8 mouse cellular contexts compared by ENCODE assay signal in the genomic region with DNA sequence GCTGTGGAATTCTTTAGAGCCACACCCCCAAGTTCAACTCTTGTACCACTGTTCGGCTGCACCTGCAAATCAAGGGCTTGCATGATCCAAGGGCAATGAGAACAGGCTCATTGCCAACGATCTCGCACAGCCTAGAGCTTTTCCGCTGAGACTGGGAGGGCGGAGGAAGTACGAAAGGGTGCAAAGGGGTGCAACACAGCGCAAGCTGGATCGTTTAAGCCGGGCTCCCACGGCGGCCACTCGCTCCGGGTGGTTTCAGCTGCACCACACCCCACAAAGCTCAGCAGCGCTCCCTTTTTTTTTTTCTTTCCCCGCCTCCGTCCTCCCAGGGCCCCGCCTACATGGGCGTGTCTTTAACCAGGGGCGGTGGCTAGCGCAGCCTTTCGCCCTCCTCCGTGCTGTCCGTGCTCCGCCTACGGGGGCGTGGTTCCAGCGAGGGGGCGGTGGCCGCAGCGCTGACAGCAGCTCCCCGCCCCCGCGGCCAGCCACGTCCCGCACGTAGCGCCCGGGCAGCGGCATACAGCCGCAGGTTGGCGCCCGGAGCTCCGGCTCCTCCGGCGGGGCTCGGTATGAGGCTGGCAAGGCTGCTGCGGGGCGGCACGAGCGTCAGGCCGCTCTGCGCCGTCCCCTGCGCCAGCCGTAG. TPM values are rescaled to one million over a fixed set of nuclear protein-coding genes. Genes with fewer than 3 reads are reported as not detected.
DNase-seq lines count a peak whose midpoint lies in the region; ATAC-seq and TF ChIP-seq lines count a peak whose summit lies in the region.

A gene (plus strand): TSS at position 424 of the 643 bp plus-strand sequence.

- DNase-seq in G1E (ENCODE audit: low spot score), result peak; percentile 88
- peak; percentile 98 to 99 for DNase-seq in cerebellum, adult 18-20 months
- peak; percentile 99 for DNase-seq in heart, postnatal 36 days
- DNase-seq in layer of hippocampus, adult 2 months (ENCODE audit: low spot score in 2 of 2), result peak; percentile 98
- peak; percentile 99 for DNase-seq in lung, embryonic 14.5 days
- peak; percentile 100 for DNase-seq in thymus, adult 2 months

- H3K4me3 ChIP-seq in G1E (ENCODE audit: low read depth, low read length), result peak within 1 kb of the TSS; percentile 87
- H3K4me3 ChIP-seq in forebrain, embryonic 16.5 days (replicated peaks; ENCODE audit: low read length), result peak within 1 kb of the TSS; percentile 83
- peak within 1 kb of the TSS; percentile 93 for H3K4me3 ChIP-seq in layer of hippocampus, adult 2 months
- H3K4me3 ChIP-seq in lung, embryonic 14.5 days (ENCODE audit: low read depth, low read length), result peak within 1 kb of the TSS; percentile 78
- H3K4me3 ChIP-seq in olfactory bulb, adult 2 months (ENCODE audit: insufficient read depth, low read depth, low read length), result peak within 1 kb of the TSS; percentile 69
- peak within 1 kb of the TSS; percentile 78 for H3K4me3 ChIP-seq in thymus, adult 2 months (ENCODE audit: control insufficient read depth, insufficient read depth, low read length)

- H3K36me3 ChIP-seq in G1E (replicated peaks), result peaks cover 15% of the 10 kb centered on the region
- no peaks in the 10 kb centered on the region for H3K36me3 ChIP-seq in forebrain, embryonic 16.5 days (ENCODE audit: control insufficient read depth, insufficient read depth)
- H3K36me3 ChIP-seq in lung, embryonic 14.5 days (ENCODE audit: insufficient read depth), result 0 out of 2 replicates have a peak, but pooled peaks cover 3% of the 10 kb centered on the region
- peaks cover 2% of the 10 kb centered on the region; the same call in 1 of the 2 replicates for H3K36me3 ChIP-seq in thymus, adult 2 months (ENCODE audit: control insufficient read depth, insufficient read depth, low read length)

- H3K9ac ChIP-seq in forebrain, embryonic 16.5 days (replicated peaks; ENCODE audit: low read depth, low read length), result peak within 1 kb of the TSS; percentile 73
- H3K9ac ChIP-seq in lung, embryonic 14.5 days, result peak within 1 kb of the TSS; percentile 81

- H3K4me2 ChIP-seq in forebrain, embryonic 16.5 days (ENCODE audit: low read length), result peak within 1 kb of the TSS; percentile 90
- peak within 1 kb of the TSS; percentile 94 for H3K4me2 ChIP-seq in lung, embryonic 14.5 days

- peak within 1 kb of the TSS; percentile 75 for H3K27ac ChIP-seq in forebrain, embryonic 16.5 days (ENCODE audit: low read length)
- peak within 1 kb of the TSS; percentile 96 for H3K27ac ChIP-seq in layer of hippocampus, adult 2 months
- H3K27ac ChIP-seq in lung, embryonic 14.5 days (ENCODE audit: low read depth), result peak within 1 kb of the TSS; percentile 96
- peak within 1 kb of the TSS; percentile 73 for H3K27ac ChIP-seq in olfactory bulb, adult 2 months (ENCODE audit: insufficient read depth, low read depth, low read length)
- H3K27ac ChIP-seq in thymus, adult 2 months (ENCODE audit: control insufficient read depth, insufficient read depth, low read length), result peak within 1 kb of the TSS; percentile 97

- H3K9me3 ChIP-seq in G1E (replicated peaks), result no peaks in the 10 kb centered on the region
- no peaks in the 10 kb centered on the region for H3K9me3 ChIP-seq in forebrain, embryonic 16.5 days (ENCODE audit: control insufficient read depth, low read length)
- H3K9me3 ChIP-seq in lung, embryonic 14.5 days (ENCODE audit: low read depth, low read length), result no peaks in the 10 kb centered on the region

- intact Hi-C loops in heart, postnatal 36 days (cut with DNase I), result no loop called here

- H3K4me1 ChIP-seq in G1E (ENCODE audit: insufficient read depth, low read depth, low read length), result peaks cover 48% of the 10 kb centered on the region
- peaks cover 11% of the 10 kb centered on the region for H3K4me1 ChIP-seq in forebrain, embryonic 16.5 days (replicated peaks; ENCODE audit: control insufficient read depth, insufficient read depth, low read length)
- 0 out of 2 replicates have a peak, but pooled peaks cover 2% of the 10 kb centered on the region for H3K4me1 ChIP-seq in lung, embryonic 14.5 days (ENCODE audit: insufficient read depth)
- H3K4me1 ChIP-seq in olfactory bulb, adult 2 months (ENCODE audit: control insufficient read depth, insufficient read depth, low read length), result peaks cover 11% of the 10 kb centered on the region
- peaks cover 22% of the 10 kb centered on the region for H3K4me1 ChIP-seq in thymus, adult 2 months (replicated peaks; ENCODE audit: control insufficient read depth, insufficient read depth, low read length)

- no peak for TF ChIP-seq CTCF in G1E (IDR thresholded peaks at IDR 0.05; ENCODE audit: low read depth, low read length)
- 0 out of 2 replicates have a peak, but pooled peaks have one; percentile 6 for TF ChIP-seq CTCF in layer of hippocampus, adult 2 months (conservative IDR thresholded peaks at IDR 0.05)
- TF ChIP-seq CTCF in lung, embryonic 14.5 days (IDR thresholded peaks at IDR 0.05; ENCODE audit: low read depth), result no peak
- TF ChIP-seq CTCF in olfactory bulb, adult 2 months (IDR thresholded peaks at IDR 0.05; ENCODE audit: insufficient read depth, low read depth, low read length), result no peak
- TF ChIP-seq CTCF in thymus, adult 2 months (IDR thresholded peaks at IDR 0.05; ENCODE audit: borderline replicate concordance, control insufficient read depth, extremely low read depth, insufficient read depth, low read length, poor library complexity), result 0 out of 2 replicates have a peak, but pooled peaks have one; percentile 17

- ATAC-seq in G1E (ENCODE audit: extremely low read depth, insufficient number of reproducible peaks, low FRiP score, poor library complexity, severe bottlenecking), result peak; percentile 87
- peak; percentile 96 for ATAC-seq in forebrain, embryonic 16.5 days
- ATAC-seq in lung, embryonic 14.5 days (ENCODE audit: insufficient read depth), result peak; percentile 95

- WGBS in forebrain, embryonic 16.5 days, result under 1% methylated on average over 54 of the region's 55 CpGs
- under 1% methylated on average over 55 of the region's 55 CpGs for WGBS in lung, embryonic 14.5 days
- WGBS in olfactory bulb, adult 2 months, result under 1% methylated on average over 53 of the region's 55 CpGs
- under 1% methylated on average over 54 of the region's 55 CpGs for WGBS in thymus, adult 2 months

- TF ChIP-seq POLR2A in olfactory bulb, adult 2 months (IDR thresholded peaks at IDR 0.05; ENCODE audit: insufficient read depth, low read depth, low read length), result peak; percentile 56; the same call in 1 of the 2 replicates
- TF ChIP-seq POLR2A in thymus, adult 2 months (IDR thresholded peaks at IDR 0.05; ENCODE audit: control insufficient read depth, extremely low read depth, insufficient read depth, low read length, poor library complexity), result peak; percentile 96

- no peaks in the 10 kb centered on the region for H3K27me3 ChIP-seq in G1E (ENCODE audit: insufficient read depth, low read length)
- no peaks in the 10 kb centered on the region; the same call in 1 of the 2 replicates for H3K27me3 ChIP-seq in forebrain, embryonic 16.5 days (replicated peaks; ENCODE audit: control insufficient read depth, insufficient read depth, low read length)
- no peaks in the 10 kb centered on the region for H3K27me3 ChIP-seq in lung, embryonic 14.5 days (ENCODE audit: insufficient read depth, low read length)
- no peaks in the 10 kb centered on the region for H3K27me3 ChIP-seq in thymus, adult 2 months (ENCODE audit: control insufficient read depth, insufficient read depth, low read length)

RNA-seq across cellular contexts. Expression of the gene that starts here (rescaled TPM):
- total RNA-seq in G1E (2014; fragmentation: Nextera tagmentation) (54.4 and 62.8 TPM in 2 replicates), G1E (2017) (124 and 141 TPM in 2 replicates)
- 50.3 and 58.0 TPM in 2 replicates for polyA plus RNA-seq in G1E (2012)
- polyA plus RNA-seq in forebrain, embryonic 16.5 days (2015; fragmentation: Nextera tagmentation; extraction: Ambion mirVana), result 24.2 and 27.2 TPM in 2 replicates
- total RNA-seq in heart, postnatal 36 days (2021), result 100 to 1,000 TPM; 138 to 171 TPM
- 10 to 100 TPM; 38.8 to 39.5 TPM for total RNA-seq in layer of hippocampus, adult 2 months (2021)
- polyA plus RNA-seq in lung, embryonic 14.5 days (2014; fragmentation: Nextera tagmentation; extraction: Ambion mirVana), result 45.1 and 54.4 TPM in 2 replicates
- polyA plus RNA-seq in olfactory bulb, adult 2 months (2012; ENCODE audit: insufficient read depth, insufficient read length, low replicate concordance, missing spikeins), result not detected in 2 replicates
- polyA plus RNA-seq in thymus, adult 2 months (2012; rRNA removed), result 43.7 and 50.6 TPM in 2 replicates

Comparison
In these comparisons a context has a peak if more than half of its experiments do, and no peak if none do; other contexts are left out.
1. Peak in every context shown above with its lines: DNase-seq, ATAC-seq, H3K4me3 ChIP-seq and H3K27ac ChIP-seq.
2. CTCF ChIP-seq: peak in layer of hippocampus, adult 2 months (single experiment) and thymus, adult 2 months (single experiment); none in G1E (single experiment), lung, embryonic 14.5 days (single experiment) and olfactory bulb, adult 2 months (single experiment).